Mouse (Mus musculus) lung, embryonic 16.5 days (tissue): ENCODE measurements around the gene Sdk2. TPM values are rescaled to one million over a fixed set of nuclear protein-coding genes. Genes with fewer than 3 reads are reported as not detected.

Experiments
- ATAC-seq: fragments of 200-750 bp; cut with Nextera tagmentation; 2 replicates; pipeline ENCODE4 v1.8.0; 2017; ENCODE audit warnings: low read depth, mild to moderate bottlenecking, moderate library complexity
- H3K27ac ChIP-seq: fragments of 300-500 bp; sonication (generic); 2 replicates; pipeline ENCODE4 v1.5.1; 2014; ENCODE audit warnings: mild to moderate bottlenecking, control low read depth, low read length
- H3K27me3 ChIP-seq: fragments of 300-500 bp; sonication (generic); 2 replicates; pipeline ENCODE4 v1.6.1; 2014; ENCODE audit warnings: low read depth, low read length, mixed read lengths; ENCODE audit not compliant: control insufficient read depth, insufficient read depth
- H3K36me3 ChIP-seq: fragments of 300-500 bp; sonication (generic); 2 replicates; pipeline ENCODE4 v1.6.1; 2014; ENCODE audit warnings: low read length; ENCODE audit not compliant: control insufficient read depth, insufficient read depth
- H3K4me1 ChIP-seq: fragments of 300-500 bp; sonication (generic); replicated peaks from 2 replicates; pipeline ENCODE4 v1.6.1; 2014; ENCODE audit warnings: low read length, mixed read lengths; ENCODE audit not compliant: control insufficient read depth, insufficient read depth
- H3K4me2 ChIP-seq: fragments of 300-500 bp; sonication (generic); 2 replicates; pipeline ENCODE4 v1.6.1; 2014; ENCODE audit warnings: low read depth, low read length, control low read depth
- H3K4me3 ChIP-seq: fragments of 300-500 bp; sonication (generic); 2 replicates; pipeline ENCODE4 v1.5.1; 2014; ENCODE audit warnings: mild to moderate bottlenecking, low read length, control low read depth
- H3K9ac ChIP-seq: fragments of 300-500 bp; sonication (generic); 2 replicates; pipeline ENCODE4 v1.6.1; 2014; ENCODE audit warnings: low read length, control low read depth
- H3K9me3 ChIP-seq: fragments of 300-500 bp; sonication (generic); 2 replicates; pipeline ENCODE4 v1.6.1; 2016; ENCODE audit warnings: low read length; ENCODE audit not compliant: control insufficient read depth
- WGBS: fragments of 180-500 bp; shearing (Covaris S2); extraction: QIAGEN DNeasy Blood & Tissue Kit; methylation state at CpG from one replicate; pipeline ENCODE4 v1.1.7; 2014; 5-methylcytosine and 5-hydroxymethylcytosine counted together
- polyA plus RNA-seq: library from polyadenylated mRNA; unstranded; fragments of >200 nt; fragmentation: Nextera tagmentation; extraction: Ambion mirVana; gene quantifications from 2 replicates; pipeline ENCODE4 v1.2.1, GENCODE M21; 2015

Sdk2 gene
- polyA plus RNA-seq, 1 experiment from 2014 or later: 2.1 TPM

DNA sequence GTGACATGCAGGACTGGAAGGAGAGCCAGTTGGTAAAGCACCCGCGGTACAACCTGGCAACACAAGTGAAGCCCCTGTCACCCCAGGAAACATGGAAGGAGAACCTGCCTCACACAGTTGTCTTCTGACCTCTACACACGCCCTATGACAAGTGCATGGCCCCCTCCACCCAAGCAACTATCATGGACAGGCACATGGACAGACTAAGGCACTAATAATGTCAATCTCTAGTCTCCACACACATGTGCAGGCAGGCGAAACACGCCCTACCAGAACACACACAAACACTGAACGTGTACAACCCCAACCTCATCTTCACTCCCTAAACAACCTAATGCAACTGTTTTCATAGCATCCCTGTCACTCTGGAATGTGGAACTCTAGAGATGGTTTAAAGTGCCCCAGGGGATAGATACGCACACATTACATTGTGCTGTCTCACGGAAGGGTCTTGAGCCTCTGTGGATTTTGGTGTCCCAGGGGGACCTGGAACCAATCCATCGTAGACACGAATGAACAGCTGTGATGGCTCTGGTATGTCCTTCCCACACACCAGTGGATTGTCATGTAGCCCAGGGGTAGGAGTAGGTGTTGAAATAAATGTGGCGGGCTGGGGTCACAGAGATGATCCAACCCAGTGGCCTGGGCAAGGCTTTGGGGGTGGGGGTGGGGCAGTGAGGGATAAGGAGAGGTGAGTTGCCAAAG is 329.8 kb downstream of the Sdk2 start:
- WGBS: 61% methylated on average over 11 of the region's 11 CpGs
- Histone ChIP-seq H3K4me1 (peaks cover 87% of the 10 kb centered on the region), H3K36me3 (no peaks in the 10 kb centered on the region), H3K4me2 (no peak overlapping the region), H3K27me3 (no peaks in the 10 kb centered on the region), H3K9ac (no peak overlapping the region), H3K9me3 (no peaks in the 10 kb centered on the region), H3K4me3 (no peak overlapping the region), H3K27ac (no peak overlapping the region)
- ATAC-seq: no peak

- no peaks in the 10 kb centered on the region for H3K36me3 ChIP-seq
- no peak overlapping the region; the same call in 1 of the 2 replicates for H3K27ac ChIP-seq
- no peak for ATAC-seq
- H3K4me2 ChIP-seq: no peak overlapping the region
- 51% methylated on average over 6 of the region's 6 CpGs for WGBS
- no peaks in the 10 kb centered on the region for H3K27me3 ChIP-seq
- peaks cover 95% of the 10 kb centered on the region for H3K4me1 ChIP-seq
- H3K9me3 ChIP-seq: no peaks in the 10 kb centered on the region
- H3K9ac ChIP-seq: no peak overlapping the region
- no peak overlapping the region for H3K4me3 ChIP-seq
Observed at GRCm38 (mm10) chr11:113735151-113735550, 331.7 kb downstream of the Sdk2 start.

DNA sequence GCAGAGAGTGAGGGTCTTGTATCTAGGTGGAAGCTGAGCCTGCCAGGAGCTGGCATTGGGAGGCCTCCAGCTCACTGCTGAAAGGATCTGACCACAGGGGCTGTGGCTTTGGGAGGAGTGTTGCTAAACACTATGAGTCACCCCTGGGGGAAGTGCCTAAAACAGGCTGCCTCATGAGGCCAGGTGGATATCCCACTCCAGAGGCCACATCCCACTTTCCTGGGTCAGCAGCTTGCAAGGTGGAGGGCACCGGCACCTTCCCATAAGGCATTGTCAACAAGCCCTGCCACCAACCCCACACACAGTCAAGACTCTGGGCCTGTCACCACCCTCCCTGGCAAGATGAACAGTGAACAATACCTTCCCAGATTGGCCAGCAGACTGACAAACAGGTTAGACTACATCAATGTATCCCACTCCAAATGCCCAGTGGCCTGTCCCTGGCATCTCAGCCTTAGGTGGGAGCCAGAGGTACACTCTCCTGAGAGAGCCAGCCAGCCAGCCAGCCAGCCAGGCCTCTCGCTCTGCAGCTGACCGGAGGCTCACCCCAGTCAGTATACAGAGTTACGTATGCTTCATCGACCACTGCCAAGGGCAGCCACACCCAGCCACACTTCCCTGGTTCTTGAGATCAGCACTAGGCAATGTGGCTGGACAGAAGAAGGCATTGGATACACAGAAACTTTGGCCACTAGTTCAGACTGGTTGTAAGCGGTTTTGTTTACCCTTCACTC is 333.0 kb downstream of the Sdk2 start:
- peak overlapping the region; percentile 18; the same call in 1 of the 2 replicates for H3K4me2 ChIP-seq
- H3K4me3 ChIP-seq: no peak overlapping the region
- H3K4me1 ChIP-seq: peaks cover 90% of the 10 kb centered on the region
- peak overlapping the region; percentile 73 for H3K27ac ChIP-seq
- peak; percentile 81 for ATAC-seq
- no peaks in the 10 kb centered on the region for H3K27me3 ChIP-seq
- H3K36me3 ChIP-seq: peaks cover 6% of the 10 kb centered on the region
- no peak overlapping the region for H3K9ac ChIP-seq
- 17% methylated on average over 6 of the region's 6 CpGs for WGBS
- no peaks in the 10 kb centered on the region for H3K9me3 ChIP-seq

DNA sequence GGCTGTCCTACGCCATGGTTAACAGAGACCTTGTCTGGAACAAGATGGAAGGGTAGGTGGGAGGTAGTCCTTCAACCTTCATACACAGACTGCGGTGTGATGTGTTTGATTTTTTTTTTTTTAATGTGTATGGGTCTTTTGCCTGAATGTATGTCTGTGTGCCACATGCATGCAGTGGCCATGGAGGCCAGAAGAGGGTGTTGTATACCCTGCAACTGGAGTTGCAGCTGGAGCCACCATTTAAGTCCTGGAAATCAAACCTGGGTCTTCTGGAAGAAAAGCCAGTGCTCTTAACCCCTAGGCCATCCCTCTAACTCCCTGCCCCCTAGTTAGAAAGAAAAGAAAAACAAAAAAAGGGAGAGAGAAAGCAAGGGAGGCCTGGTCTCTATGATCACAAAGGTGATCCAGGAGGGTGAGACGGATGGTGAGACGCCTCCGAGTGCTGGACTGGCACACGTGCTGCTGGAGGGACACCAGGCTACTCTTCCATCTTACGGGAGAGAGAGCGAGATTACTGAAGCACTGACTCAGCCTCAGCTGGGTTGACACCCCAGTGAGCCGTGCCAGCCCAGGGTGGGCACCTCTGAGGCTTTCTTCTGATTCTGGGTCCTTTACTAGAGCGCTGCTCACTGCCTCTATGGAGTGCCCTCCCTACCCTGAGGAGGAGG is 334.8 kb downstream of the Sdk2 start:
- Histone ChIP-seq H3K4me3 (no peak overlapping the region), H3K36me3 (peaks cover 22% of the 10 kb centered on the region), H3K9me3 (no peaks in the 10 kb centered on the region), H3K9ac (no peak overlapping the region), H3K4me2 (no peak overlapping the region), H3K4me1 (peaks cover 87% of the 10 kb centered on the region), H3K27ac (no peak overlapping the region), H3K27me3 (no peaks in the 10 kb centered on the region)
- 88% methylated on average over 10 of the region's 10 CpGs for WGBS
- no peak for ATAC-seq

- Histone ChIP-seq H3K27me3 (no peaks in the 10 kb centered on the region), H3K4me3 (no peak overlapping the region), H3K9me3 (no peaks in the 10 kb centered on the region), H3K36me3 (peaks cover 31% of the 10 kb centered on the region), H3K4me1 (peaks cover 83% of the 10 kb centered on the region), H3K9ac (no peak overlapping the region), H3K27ac (no peak overlapping the region), H3K4me2 (no peak overlapping the region)
- 30% methylated on average over 3 of the region's 3 CpGs for WGBS
- no peak for ATAC-seq
Observed at GRCm38 (mm10) chr11:113730879-113731278, 336.0 kb downstream of the Sdk2 start.

GRCm38 (mm10) chr11:113729917-113730316 is 336.9 kb downstream of the Sdk2 start:
- peaks cover 73% of the 10 kb centered on the region for H3K4me1 ChIP-seq
- no peak overlapping the region for H3K4me3 ChIP-seq
- peaks cover 31% of the 10 kb centered on the region for H3K36me3 ChIP-seq
- WGBS: 47% methylated on average over 8 of the region's 8 CpGs
- no peaks in the 10 kb centered on the region for H3K9me3 ChIP-seq
- H3K4me2 ChIP-seq: no peak overlapping the region
- H3K27me3 ChIP-seq: no peaks in the 10 kb centered on the region
- H3K27ac ChIP-seq: no peak overlapping the region
- ATAC-seq: no peak
- H3K9ac ChIP-seq: no peak overlapping the region

GRCm38 (mm10) chr11:113729239-113729638 is 337.6 kb downstream of the Sdk2 start:
- 80% methylated on average over 21 of the region's 21 CpGs for WGBS
- Histone ChIP-seq H3K36me3 (peaks cover 31% of the 10 kb centered on the region), H3K9me3 (no peaks in the 10 kb centered on the region), H3K9ac (no peak overlapping the region), H3K4me2 (no peak overlapping the region), H3K27me3 (no peaks in the 10 kb centered on the region), H3K4me3 (no peak overlapping the region), H3K27ac (no peak overlapping the region), H3K4me1 (peaks cover 67% of the 10 kb centered on the region)
- ATAC-seq: no peak

- H3K27ac ChIP-seq: 0 out of 2 replicates have a peak overlapping the region, but pooled peaks have one; percentile 32
- ATAC-seq: no peak
- H3K4me1 ChIP-seq: peaks cover 54% of the 10 kb centered on the region
Observed at GRCm38 (mm10) chr11:113727992-113728391, 338.9 kb downstream of the Sdk2 start.

More at GRCm38 (mm10) chr11:113727992-113728391, 338.9 kb downstream of the Sdk2 start:
- no peak overlapping the region for H3K9ac ChIP-seq
- H3K27me3 ChIP-seq: no peaks in the 10 kb centered on the region
- no peak overlapping the region for H3K4me3 ChIP-seq
- no peak overlapping the region for H3K4me2 ChIP-seq
- H3K9me3 ChIP-seq: no peaks in the 10 kb centered on the region
- peaks cover 31% of the 10 kb centered on the region for H3K36me3 ChIP-seq
- WGBS: 58% methylated on average over 6 of the region's 6 CpGs
